Mouse (Mus musculus) megakaryocyte, adult 5-6 weeks (primary cell): ENCODE results near the gene Rtn4rl1. TPM values are rescaled to one million over a fixed set of nuclear protein-coding genes. Genes with fewer than 3 reads are reported as not detected.
"Not testable (repeated sequence)": the region's sequence is repeated elsewhere in the genome, so short reads cannot be mapped to it uniquely, and the experiment has no call there.

Source experiments
- ATAC-seq: 2 replicates; pipeline ENCODE4 v1.8.0; 2016; ENCODE audit warnings: mild to moderate bottlenecking, inconsistent platforms; ENCODE audit not compliant: poor library complexity, severe bottlenecking
- total RNA-seq, 2 experiments: library from RNA; stranded (forward) in 1 of 2; stranded (reverse) in 1 of 2; fragments of 153-499, 151-499 nt in 1 of 2; fragments of 221-1000, 200-1000 nt in 1 of 2; gene quantifications; 2 replicates each; pipeline versions ENCODE4 v1.2.3 to v1.2.4; 2015 to 2017

Gene Rtn4rl1
- total RNA-seq, 2 experiments from 2014 or later = 0.81 to 1.2 TPM

DNA sequence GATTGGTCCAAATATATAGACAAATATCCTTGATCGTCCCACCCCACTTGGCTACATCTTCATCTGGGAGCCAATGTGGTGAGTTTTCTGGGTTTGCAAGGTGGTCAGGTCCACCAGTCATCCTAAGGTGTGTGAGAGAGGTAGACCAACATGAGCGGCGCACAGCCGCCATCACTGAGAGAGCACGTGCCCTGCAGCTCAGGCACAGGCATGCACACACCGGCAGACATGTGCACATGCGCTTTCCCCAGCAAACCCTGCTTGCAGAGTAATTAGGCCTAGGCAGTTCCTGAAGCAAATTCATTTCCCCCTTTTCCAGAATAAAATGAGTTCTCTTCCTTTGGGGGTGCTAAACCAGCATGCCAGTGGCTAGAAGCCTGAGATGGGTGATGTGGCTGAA is 98.7 kb downstream of the Rtn4rl1 start:
- no peak for ATAC-seq

DNA sequence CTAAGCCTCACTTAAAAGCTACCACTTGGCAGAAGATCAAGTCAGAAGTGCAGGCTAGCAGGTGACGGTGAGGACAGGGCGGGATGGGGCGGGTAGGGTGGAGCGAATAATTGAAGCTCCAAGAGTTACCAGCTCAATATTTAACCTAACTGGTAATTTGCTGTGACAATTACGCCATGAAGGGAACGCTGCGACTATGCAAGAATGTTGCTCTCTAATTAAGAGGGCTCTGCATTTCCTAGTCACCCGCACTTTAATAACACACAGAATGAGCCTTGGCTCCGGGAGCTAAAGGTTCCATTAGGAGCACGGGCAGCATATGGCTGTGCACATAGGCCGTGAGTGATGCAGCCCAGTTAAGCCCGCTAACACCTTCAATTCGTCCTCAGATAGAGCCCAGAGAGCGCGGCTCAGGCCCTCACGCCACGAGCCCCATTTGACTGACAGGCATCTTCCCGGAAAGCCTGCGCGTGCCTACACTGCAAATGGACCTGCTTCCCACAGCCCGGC is 100.3 kb downstream of the Rtn4rl1 start:
- ATAC-seq = no peak

DNA sequence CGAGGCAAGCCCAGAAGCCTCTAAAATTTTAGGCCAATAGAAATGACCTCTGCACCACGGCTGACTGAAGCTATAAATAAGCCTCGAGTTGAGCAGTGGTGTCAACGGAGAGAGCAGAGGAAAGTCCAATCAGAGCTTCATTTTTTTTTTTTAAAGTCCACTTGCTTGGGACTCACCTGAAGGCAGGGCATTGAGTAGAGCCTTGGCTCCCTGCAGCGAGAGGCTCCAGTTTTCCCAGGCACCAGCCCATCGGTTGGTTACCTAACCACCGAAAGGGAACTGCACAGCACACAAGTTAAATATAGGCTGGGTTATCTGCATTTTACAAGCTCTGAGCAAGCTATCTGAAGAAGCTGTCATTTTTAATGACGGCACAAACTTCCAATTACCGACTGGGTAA is 101.3 kb downstream of the Rtn4rl1 start:
- no peak for ATAC-seq

- ATAC-seq = not testable (repeated sequence)
Observed at GRCm38 (mm10) chr11:75295534-75295933, 102.0 kb downstream of the Rtn4rl1 start.

GRCm38 (mm10) chr11:75296406-75297005 is 102.9 kb downstream of the Rtn4rl1 start:
- no peak for ATAC-seq

GRCm38 (mm10) chr11:75297631-75298030 is 104.0 kb downstream of the Rtn4rl1 start:
- no peak for ATAC-seq

GRCm38 (mm10) chr11:75298491-75298890 is 104.9 kb downstream of the Rtn4rl1 start:
- ATAC-seq = no peak

- ATAC-seq = no peak
Observed at GRCm38 (mm10) chr11:75299786-75300185, 106.2 kb downstream of the Rtn4rl1 start.

- no peak for ATAC-seq
Observed at GRCm38 (mm10) chr11:75300954-75301353, 107.4 kb downstream of the Rtn4rl1 start.

DNA sequence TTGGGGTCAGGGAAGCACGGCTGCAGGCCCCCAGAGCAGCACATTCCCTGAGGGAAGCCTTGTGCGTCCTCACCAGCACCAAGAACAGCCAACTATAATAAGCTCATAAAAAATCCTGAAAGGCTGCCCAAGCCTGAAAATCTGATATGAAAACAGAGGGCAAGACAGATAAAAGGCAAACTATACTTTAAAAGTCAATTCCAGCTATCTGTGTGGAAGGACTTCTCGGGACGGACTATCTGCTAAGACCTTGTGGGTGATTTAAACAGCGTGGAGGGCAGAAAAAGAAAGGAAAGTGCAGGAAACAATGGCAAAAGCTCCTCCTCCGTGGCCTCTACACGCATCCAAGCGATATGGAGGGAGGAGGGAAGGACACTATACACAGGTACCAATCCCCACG is 111.2 kb downstream of the Rtn4rl1 start:
- no peak for ATAC-seq

GRCm38 (mm10) chr11:75308650-75309049 is 115.1 kb downstream of the Rtn4rl1 start:
- no peak for ATAC-seq

GRCm38 (mm10) chr11:75310813-75311212 is 117.2 kb downstream of the Rtn4rl1 start:
- ATAC-seq = no peak

GRCm38 (mm10) chr11:75311751-75312150 is 118.2 kb downstream of the Rtn4rl1 start:
- ATAC-seq = no peak

GRCm38 (mm10) chr11:75313834-75314233 is 120.3 kb downstream of the Rtn4rl1 start:
- ATAC-seq = no peak

Other genes starting within 250 kb of the Rtn4rl1 start
- 0.14 TPM in 1 of 2 replicates, not detected in the other for gene Hic1, start 24.3 kb upstream of the Rtn4rl1 start, total RNA-seq (2015)
- gene Hic1, start 24.3 kb upstream of the Rtn4rl1 start, total RNA-seq (2017) = 0.04 and 0.07 TPM in 2 replicates
- 11.5 and 17.2 TPM in 2 replicates for gene Ovca2, start 14.9 kb upstream of the Rtn4rl1 start, total RNA-seq (2015)
- gene Ovca2, start 14.9 kb upstream of the Rtn4rl1 start, total RNA-seq (2017) = 7.8 and 11.0 TPM in 2 replicates
- 0.52 and 1.3 TPM in 2 replicates for gene Dph1, start 2.5 kb upstream of the Rtn4rl1 start, total RNA-seq (2015)
- gene Dph1, start 2.5 kb upstream of the Rtn4rl1 start, total RNA-seq (2017) = 1.8 and 2.0 TPM in 2 replicates
- gene Rpa1, start 154.5 kb downstream of the Rtn4rl1 start, total RNA-seq (2015) = 37.2 and 37.6 TPM in 2 replicates
- gene Rpa1, start 154.5 kb downstream of the Rtn4rl1 start, total RNA-seq (2017) = 126 and 129 TPM in 2 replicates
- 1.9 and 4.9 TPM in 2 replicates for gene Smyd4, start 154.7 kb downstream of the Rtn4rl1 start, total RNA-seq (2015)
- 6.5 and 12.7 TPM in 2 replicates for gene Smyd4, start 154.7 kb downstream of the Rtn4rl1 start, total RNA-seq (2017)
- gene Serpinf1, start 228.9 kb downstream of the Rtn4rl1 start, total RNA-seq (2015) = 26.5 and 30.8 TPM in 2 replicates
- gene Serpinf1, start 228.9 kb downstream of the Rtn4rl1 start, total RNA-seq (2017) = 36.2 and 39.2 TPM in 2 replicates
- 0.71 TPM in 1 of 2 replicates, not detected in the other for gene Serpinf2, start 245.8 kb downstream of the Rtn4rl1 start, total RNA-seq (2015)
- not detected in 2 replicates for gene Serpinf2, start 245.8 kb downstream of the Rtn4rl1 start, total RNA-seq (2017)